Mouse (Mus musculus): ENCODE measurements around the gene Ly6c1. TPM values are rescaled to one million over a fixed set of nuclear protein-coding genes. Genes with fewer than 3 reads are reported as not detected.
"Not testable (repeated sequence)": the region's sequence is repeated elsewhere in the genome, so short reads cannot be mapped to it uniquely, and the experiment has no call there.

Ly6c1 gene
- polyA plus RNA-seq (2012; rRNA removed) = 161 and 174 TPM in 2 replicates

DNA sequence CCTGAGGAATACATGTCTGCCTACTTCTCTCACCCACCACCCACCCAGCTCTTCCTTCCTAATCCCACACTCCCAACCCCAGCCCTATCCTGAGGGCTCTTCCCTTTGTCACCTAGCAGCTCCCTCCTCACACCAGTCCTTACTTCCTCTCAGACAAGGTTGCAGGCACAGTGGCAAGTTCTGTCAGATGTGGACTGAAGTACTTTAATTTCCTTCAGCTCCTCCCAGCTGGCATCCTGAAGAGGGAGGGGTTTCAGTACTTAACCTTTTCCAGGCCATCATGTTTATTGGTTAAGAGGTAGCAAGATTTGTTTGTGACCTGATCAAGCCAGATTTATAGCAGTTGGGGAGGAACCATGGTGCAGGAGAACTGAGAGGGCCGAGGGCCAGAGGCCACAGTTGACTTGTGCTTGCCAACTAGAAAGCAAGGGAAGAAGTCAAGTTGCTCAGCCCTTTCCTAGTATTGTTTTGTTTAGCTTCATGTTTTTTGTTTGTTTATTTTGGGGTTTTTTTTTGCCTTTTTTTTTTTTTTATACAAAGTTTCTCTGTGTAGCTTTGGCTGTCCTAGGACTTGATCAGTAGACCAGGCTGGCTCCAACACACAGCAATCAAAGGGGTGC, at the start of gene Ly6c1:
Ly6c1 (minus strand) TSS at position 189 of the 620 bp plus-strand sequence.
- DNase-seq; H3K4me1 ChIP-seq (ENCODE audit: control insufficient read depth, insufficient read depth, low read length); H3K27me3 ChIP-seq (ENCODE audit: control insufficient read depth, insufficient read depth, low read length); H3K4me3 ChIP-seq (replicated peaks; ENCODE audit: insufficient read depth, low read depth, low read length); H3K27ac ChIP-seq (ENCODE audit: insufficient read depth, low read length): not testable (repeated sequence)
- 75% methylated on average over 1 of the region's 1 CpGs for WGBS

DNA sequence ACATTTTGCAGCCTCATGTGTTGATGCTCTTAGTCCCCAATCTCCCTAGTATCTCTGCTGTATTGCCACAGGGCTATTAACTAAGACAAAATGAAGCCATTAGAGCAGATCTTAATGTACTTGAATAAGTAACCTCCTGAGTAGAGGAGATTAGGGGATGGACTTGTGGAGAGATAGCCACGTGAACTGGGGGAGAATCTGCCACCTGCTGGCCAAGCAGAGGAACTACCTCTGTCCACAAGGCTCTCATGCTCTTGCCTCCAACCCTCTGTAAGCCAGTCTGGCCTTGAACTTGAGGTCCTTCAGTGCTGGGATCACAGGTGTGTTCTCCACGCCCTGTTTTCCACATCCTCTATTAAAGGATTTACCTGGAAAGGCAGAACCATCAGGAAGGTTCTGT, 39.4 kb upstream of the Ly6c1 start:
- 16% methylated on average over 2 of the region's 2 CpGs for WGBS
- H3K4me3 ChIP-seq (replicated peaks; ENCODE audit: insufficient read depth, low read depth, low read length); H3K4me1 ChIP-seq (ENCODE audit: control insufficient read depth, insufficient read depth, low read length); H3K27me3 ChIP-seq (ENCODE audit: control insufficient read depth, insufficient read depth, low read length); H3K27ac ChIP-seq (ENCODE audit: insufficient read depth, low read length): not testable (repeated sequence)
- peak in 1 of 2 experiments; percentile 7 for DNase-seq

DNA sequence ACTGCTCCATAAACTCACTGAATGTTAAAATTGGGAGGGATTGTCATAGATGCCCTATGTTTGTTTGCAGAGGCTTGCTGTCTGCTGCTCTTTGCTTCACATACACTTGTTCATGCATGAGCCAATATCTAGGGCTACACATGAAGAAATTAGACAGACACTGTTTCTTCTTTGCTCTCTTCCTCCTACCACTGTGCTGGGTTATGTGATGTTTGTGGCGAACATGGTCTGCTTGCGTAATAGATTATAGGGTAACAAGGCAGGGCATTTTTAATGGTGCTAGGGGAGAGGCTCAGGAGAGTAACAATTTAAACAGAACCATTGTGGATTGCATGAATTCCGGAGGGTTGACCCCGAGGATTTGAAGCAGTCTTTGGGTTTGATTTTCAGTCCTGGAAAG, 21.3 kb upstream of the Ly6c1 start:
- Histone ChIP-seq H3K4me1 (ENCODE audit: control insufficient read depth, insufficient read depth, low read length) (no peaks in the 10 kb centered on the region), H3K27me3 (ENCODE audit: control insufficient read depth, insufficient read depth, low read length) (no peaks in the 10 kb centered on the region), H3K27ac (ENCODE audit: insufficient read depth, low read length) (no peak overlapping the region), H3K4me3 (replicated peaks; ENCODE audit: insufficient read depth, low read depth, low read length) (no peak overlapping the region)
- TF ChIP-seq POLR2A (IDR thresholded peaks at IDR 0.05; ENCODE audit: borderline replicate concordance, insufficient read depth, low read length) (no peak), CTCF (IDR thresholded peaks at IDR 0.05; ENCODE audit: borderline replicate concordance, insufficient read depth, low read depth, low read length) (no peak)
- no peak for DNase-seq
- WGBS = 88% methylated on average over 4 of the region's 4 CpGs

DNA sequence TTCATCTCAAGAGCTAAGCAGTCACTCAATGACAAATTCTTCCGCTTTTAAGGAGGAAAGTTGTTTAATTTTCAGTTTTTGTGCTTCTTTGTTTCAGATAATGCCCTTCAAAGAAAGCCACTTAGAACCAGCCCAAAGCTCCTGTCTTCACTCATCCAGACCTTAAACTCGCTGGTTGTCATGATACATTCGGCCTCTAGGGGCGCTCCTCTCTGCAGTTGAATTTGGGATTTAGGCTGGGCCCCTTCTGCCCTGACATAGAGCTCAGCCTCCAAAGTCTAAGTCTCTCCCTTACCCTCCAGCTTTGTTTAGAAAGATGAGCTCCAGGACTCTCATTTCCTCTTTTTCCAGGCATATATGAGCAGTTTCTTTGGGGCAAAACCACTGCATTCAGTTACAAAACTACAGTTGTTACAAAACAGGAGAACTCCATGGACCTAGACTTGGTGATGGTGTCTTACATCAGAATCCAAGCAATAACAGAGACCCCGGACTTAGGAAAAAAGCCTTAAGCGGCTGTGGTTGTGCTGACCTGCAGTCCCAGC, 13.5 kb upstream of the Ly6c1 start:
- not testable (repeated sequence) for H3K27ac ChIP-seq (ENCODE audit: insufficient read depth, low read length); H3K27me3 ChIP-seq (ENCODE audit: control insufficient read depth, insufficient read depth, low read length); H3K4me3 ChIP-seq (replicated peaks; ENCODE audit: insufficient read depth, low read depth, low read length); H3K4me1 ChIP-seq (ENCODE audit: control insufficient read depth, insufficient read depth, low read length)
- TF ChIP-seq CTCF (IDR thresholded peaks at IDR 0.05; ENCODE audit: borderline replicate concordance, insufficient read depth, low read depth, low read length) = peak; percentile 48; the same call in 1 of the 2 replicates
- WGBS = 40% methylated on average over 6 of the region's 6 CpGs
- peak; percentile 21 to 50 for DNase-seq

DNA sequence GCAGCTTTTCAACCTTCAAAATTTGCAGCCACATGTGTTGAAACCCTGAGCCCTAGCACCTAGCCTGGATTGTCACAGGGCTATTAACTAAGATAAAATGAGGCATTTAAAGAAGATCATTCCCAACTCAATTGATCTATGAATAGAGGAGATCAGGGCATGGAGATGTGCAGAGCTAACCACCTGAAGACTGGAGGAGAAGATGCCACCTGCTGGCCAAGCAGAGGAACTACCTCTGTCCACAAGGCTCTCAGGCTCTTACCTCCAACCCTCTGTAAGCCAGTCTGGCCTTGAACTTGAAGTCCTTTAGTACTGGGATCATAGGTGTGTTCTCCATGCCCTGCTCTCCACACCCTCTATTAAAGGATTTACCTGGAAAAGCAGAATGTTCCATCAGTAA, 11.9 kb upstream of the Ly6c1 start:
- peak; percentile 62 for TF ChIP-seq CTCF (IDR thresholded peaks at IDR 0.05; ENCODE audit: borderline replicate concordance, insufficient read depth, low read depth, low read length)
- no peak for TF ChIP-seq POLR2A (IDR thresholded peaks at IDR 0.05; ENCODE audit: borderline replicate concordance, insufficient read depth, low read length)
- no peaks in the 10 kb centered on the region for H3K27me3 ChIP-seq (ENCODE audit: control insufficient read depth, insufficient read depth, low read length)
- DNase-seq = peak; percentile 29 to 43
- H3K4me1 ChIP-seq (ENCODE audit: control insufficient read depth, insufficient read depth, low read length) = no peaks in the 10 kb centered on the region
- H3K27ac ChIP-seq (ENCODE audit: insufficient read depth, low read length) = no peak overlapping the region
- no peak overlapping the region for H3K4me3 ChIP-seq (replicated peaks; ENCODE audit: insufficient read depth, low read depth, low read length)

DNA sequence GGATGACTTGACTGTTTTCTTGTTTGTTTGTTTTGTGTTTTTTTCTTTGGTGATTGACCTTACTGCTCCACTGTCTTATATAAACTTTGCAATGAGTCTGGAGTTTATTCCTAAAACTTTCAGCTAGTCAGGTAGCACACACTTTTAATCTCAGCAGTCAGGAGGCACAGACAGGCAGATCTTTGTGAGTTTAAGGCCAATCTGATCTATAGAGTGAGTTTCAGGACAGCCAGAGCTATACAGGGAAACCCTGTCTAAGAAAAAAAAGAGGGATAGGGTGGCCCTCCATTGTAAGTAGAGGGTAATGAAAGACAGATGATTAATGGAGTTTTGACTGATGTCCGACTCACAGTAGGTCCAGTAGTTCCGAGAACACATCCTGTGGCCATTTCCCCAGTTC, 7.4 kb upstream of the Ly6c1 start:
- no peak for DNase-seq
- WGBS = 89% methylated on average over 2 of the region's 2 CpGs
- Histone ChIP-seq H3K27ac (ENCODE audit: insufficient read depth, low read length) (no peak overlapping the region), H3K4me3 (replicated peaks; ENCODE audit: insufficient read depth, low read depth, low read length) (no peak overlapping the region), H3K4me1 (ENCODE audit: control insufficient read depth, insufficient read depth, low read length) (no peaks in the 10 kb centered on the region), H3K27me3 (ENCODE audit: control insufficient read depth, insufficient read depth, low read length) (no peaks in the 10 kb centered on the region)
- TF ChIP-seq POLR2A (IDR thresholded peaks at IDR 0.05; ENCODE audit: borderline replicate concordance, insufficient read depth, low read length) = no peak
- no peak for TF ChIP-seq CTCF (IDR thresholded peaks at IDR 0.05; ENCODE audit: borderline replicate concordance, insufficient read depth, low read depth, low read length)

DNA sequence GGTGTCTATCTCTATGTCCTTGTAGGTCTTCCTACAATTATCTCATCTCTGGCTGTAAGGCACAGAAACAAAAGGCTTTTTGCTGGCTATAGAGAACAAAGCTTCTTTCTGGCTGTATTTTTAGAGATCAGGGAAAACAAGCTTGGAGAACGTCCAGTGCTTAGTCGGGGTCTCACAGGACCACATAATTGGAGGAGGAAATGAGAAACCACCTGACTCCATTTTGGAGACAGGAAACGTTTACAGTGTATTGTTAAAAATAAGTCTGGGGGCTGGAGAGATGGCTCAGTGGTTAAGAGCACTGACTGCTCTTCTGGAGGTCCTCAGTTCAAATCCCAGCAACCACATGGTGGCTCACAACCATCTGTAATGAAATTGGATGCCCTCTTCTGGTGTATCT, 6.8 kb upstream of the Ly6c1 start:
- WGBS = 26% methylated on average over 3 of the region's 3 CpGs

DNA sequence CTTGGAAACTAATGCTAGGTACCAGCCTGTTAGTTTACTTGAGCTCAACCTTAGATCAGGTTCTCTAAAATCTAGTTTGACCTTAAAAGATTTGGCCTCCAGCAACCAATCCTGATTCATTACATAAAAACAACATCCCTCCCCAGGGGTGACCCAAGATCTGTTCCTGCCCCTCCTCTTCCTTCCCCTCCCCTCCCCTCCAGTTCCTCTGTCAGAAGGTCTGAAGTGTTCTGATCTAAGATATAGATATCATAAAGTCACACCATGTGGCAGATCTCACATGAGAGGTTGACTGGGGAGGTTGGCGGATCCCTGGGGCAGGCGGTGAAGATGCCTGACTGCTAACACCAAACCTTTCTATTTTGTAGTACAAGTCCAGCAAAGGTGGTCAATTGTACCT, 3.8 kb upstream of the Ly6c1 start:
- not testable (repeated sequence) for DNase-seq; H3K27ac ChIP-seq (ENCODE audit: insufficient read depth, low read length); H3K4me3 ChIP-seq (replicated peaks; ENCODE audit: insufficient read depth, low read depth, low read length); H3K27me3 ChIP-seq (ENCODE audit: control insufficient read depth, insufficient read depth, low read length); H3K4me1 ChIP-seq (ENCODE audit: control insufficient read depth, insufficient read depth, low read length)
- 95% methylated on average over 2 of the region's 2 CpGs for WGBS

More for the DNA sequence above, 6.8 kb upstream of the Ly6c1 start:
- DNase-seq; H3K27me3 ChIP-seq (ENCODE audit: control insufficient read depth, insufficient read depth, low read length); H3K27ac ChIP-seq (ENCODE audit: insufficient read depth, low read length); H3K4me1 ChIP-seq (ENCODE audit: control insufficient read depth, insufficient read depth, low read length); H3K4me3 ChIP-seq (replicated peaks; ENCODE audit: insufficient read depth, low read depth, low read length): not testable (repeated sequence)

DNA sequence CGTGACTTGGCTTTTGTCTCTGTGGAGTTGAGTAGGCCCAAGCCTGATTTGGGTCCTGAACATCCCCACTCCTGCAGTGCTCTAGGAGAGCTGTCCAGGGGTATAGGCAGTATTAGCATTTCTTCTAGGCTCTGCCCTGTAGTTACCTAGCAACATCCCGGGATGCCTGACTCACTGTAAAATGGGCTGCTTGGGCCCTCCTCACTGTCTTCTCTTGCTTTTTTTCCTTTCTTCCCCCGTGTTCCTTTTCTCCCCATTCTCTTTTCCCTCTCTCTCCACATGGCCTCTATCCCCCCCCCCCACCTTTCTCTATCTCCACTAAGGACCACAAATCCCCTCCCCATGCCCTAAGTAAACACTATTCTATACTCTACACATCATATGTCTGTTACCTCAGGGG, 2.5 kb upstream of the Ly6c1 start:
- H3K4me1 ChIP-seq (ENCODE audit: control insufficient read depth, insufficient read depth, low read length); H3K4me3 ChIP-seq (replicated peaks; ENCODE audit: insufficient read depth, low read depth, low read length); H3K27me3 ChIP-seq (ENCODE audit: control insufficient read depth, insufficient read depth, low read length); H3K27ac ChIP-seq (ENCODE audit: insufficient read depth, low read length); DNase-seq: not testable (repeated sequence)
- WGBS = 27% methylated on average over 3 of the region's 3 CpGs

DNA sequence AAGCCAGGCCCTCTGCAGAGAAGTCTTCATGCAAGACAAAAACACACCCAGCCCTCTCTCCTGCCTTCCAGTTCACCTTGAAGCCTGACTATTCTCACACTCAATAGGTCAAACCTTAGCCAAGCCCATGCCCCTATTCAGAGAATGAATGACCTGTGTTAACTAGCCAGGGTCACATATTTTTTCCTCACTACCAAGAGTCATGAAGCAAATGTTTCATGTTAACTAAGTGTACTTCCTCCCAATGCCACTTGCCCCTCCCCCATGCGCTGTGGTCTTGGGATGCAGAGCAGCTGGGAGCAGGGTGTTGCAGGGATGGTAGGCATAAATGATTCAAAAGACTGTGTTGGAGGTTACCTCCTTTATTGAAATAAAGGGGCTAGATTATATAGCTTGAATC, 2.0 kb upstream of the Ly6c1 start:
- not testable (repeated sequence) for H3K27ac ChIP-seq (ENCODE audit: insufficient read depth, low read length); DNase-seq; H3K4me3 ChIP-seq (replicated peaks; ENCODE audit: insufficient read depth, low read depth, low read length); H3K4me1 ChIP-seq (ENCODE audit: control insufficient read depth, insufficient read depth, low read length); H3K27me3 ChIP-seq (ENCODE audit: control insufficient read depth, insufficient read depth, low read length)
- 90% methylated on average over 1 of the region's 1 CpGs for WGBS

DNA sequence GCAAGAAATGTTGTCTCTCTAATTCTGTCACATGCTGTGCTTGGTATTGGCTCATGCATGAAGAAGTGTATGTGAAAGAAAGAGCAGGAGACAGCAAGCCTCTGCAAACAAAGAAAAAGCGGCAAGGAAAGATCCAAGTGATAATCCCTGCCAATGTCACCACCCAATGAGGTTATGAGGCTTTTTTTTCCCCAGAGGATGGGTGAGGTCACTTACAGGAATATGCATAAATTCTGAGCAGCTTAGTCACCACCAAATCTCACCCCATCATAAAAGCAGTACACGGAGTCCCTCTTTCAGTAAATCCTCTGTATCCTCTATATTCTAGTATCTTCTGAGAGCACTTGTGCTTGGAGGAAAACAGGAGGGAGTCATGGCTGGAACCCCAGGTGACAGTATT, 1.2 kb upstream of the Ly6c1 start:
- not testable (repeated sequence) for DNase-seq; H3K4me1 ChIP-seq (ENCODE audit: control insufficient read depth, insufficient read depth, low read length); H3K4me3 ChIP-seq (replicated peaks; ENCODE audit: insufficient read depth, low read depth, low read length); H3K27ac ChIP-seq (ENCODE audit: insufficient read depth, low read length); H3K27me3 ChIP-seq (ENCODE audit: control insufficient read depth, insufficient read depth, low read length)
- 72% methylated on average over 2 of the region's 2 CpGs for WGBS

DNA sequence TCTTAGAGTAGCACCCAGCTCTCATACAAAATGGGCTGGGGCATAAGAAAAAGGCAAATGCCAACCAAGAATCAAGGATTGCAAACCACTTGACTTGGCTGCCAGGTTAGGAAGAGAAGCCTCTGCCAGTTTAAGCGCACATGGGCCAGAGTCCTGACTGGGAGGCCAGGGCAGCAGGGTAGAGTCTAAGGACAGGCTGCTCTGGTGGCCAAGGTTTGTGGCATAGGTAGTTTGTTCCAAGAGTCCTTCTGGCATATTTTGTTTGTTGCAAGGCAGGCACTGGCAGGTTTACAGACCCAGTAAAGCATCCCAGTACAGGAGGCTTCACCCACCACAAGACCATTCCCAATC, 685 bp downstream of the Ly6c1 start:
- WGBS = 73% methylated on average over 1 of the region's 1 CpGs
- not testable (repeated sequence) for H3K27ac ChIP-seq (ENCODE audit: insufficient read depth, low read length); H3K4me3 ChIP-seq (replicated peaks; ENCODE audit: insufficient read depth, low read depth, low read length); H3K27me3 ChIP-seq (ENCODE audit: control insufficient read depth, insufficient read depth, low read length); DNase-seq; H3K4me1 ChIP-seq (ENCODE audit: control insufficient read depth, insufficient read depth, low read length)

Measured in cerebellum, adult 2 months (tissue).